ENCODE assay signal across 7 mouse cellular contexts in the genomic region with DNA sequence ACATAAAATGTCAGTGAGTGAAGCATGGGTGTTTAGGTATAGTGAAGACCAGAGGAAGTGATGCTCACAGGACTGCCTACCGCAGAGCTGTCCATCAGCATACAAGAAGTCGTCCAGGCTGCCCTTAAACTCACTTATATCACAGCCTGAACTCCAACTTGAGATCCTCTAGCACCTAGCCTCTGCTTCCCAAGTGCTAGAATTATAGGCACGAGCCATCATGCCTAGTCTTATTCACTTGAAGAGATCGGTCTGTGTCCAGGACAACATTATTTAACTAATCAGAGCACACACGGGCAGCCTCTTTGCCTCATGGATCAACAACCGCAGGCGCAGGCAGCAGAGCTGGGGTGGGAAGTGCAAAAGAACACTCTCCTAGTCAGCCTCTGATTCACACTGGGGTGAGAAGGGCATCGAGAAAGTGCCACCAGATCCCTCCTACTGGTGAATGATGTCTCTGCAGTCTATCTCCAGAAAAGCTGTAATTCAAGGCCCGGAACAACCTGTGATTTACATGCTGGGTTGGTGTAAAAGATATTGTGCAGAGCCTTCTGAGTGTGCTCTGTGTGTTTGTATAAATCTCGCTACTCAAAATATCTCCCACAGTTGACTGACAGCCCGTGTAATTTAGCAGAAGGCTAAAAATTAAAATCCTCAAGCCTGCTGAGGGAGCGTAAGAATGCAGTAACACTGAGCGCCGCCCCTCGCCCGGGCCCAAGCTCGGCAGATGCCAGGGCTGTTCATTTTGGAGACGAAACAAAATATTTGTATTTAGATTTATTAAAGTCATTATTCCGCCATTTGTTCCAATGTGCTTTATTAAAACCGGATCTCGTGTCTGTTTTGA.
DNase-seq lines count a peak whose midpoint lies in the region; ATAC-seq and TF ChIP-seq lines count a peak whose summit lies in the region.

No protein-coding gene starts in this region.

- 9% methylated on average over 21 of the region's 21 CpGs for WGBS in limb, embryonic 14.5 days
- 8% methylated on average over 21 of the region's 21 CpGs for WGBS in midbrain, embryonic 16.5 days

- DNase-seq in adipocyte (ENCODE audit: low spot score), result peak; percentile 82
- DNase-seq in heart, adult 8-10 months (ENCODE audit: low spot score), result peak; percentile 53
- peak; percentile 77 for DNase-seq in kidney, adult 9 months
- peak; percentile 66 for DNase-seq in limb, embryonic 14.5 days (ENCODE audit: low spot score)
- peak; percentile 66 to 67 for DNase-seq in spleen, postnatal 36 days (ENCODE audit: low spot score in 2 of 2)

- no peaks in the 10 kb centered on the region for H3K36me3 ChIP-seq in limb, embryonic 14.5 days (ENCODE audit: control insufficient read depth, insufficient read depth, low read length)
- H3K36me3 ChIP-seq in midbrain, embryonic 16.5 days (ENCODE audit: control insufficient read depth, insufficient read depth, low read length), result no peaks in the 10 kb centered on the region

- H3K27ac ChIP-seq in limb, embryonic 14.5 days (replicated peaks; ENCODE audit: low read depth, low read length), result no peak overlapping the region
- H3K27ac ChIP-seq in midbrain, embryonic 16.5 days (ENCODE audit: low read length), result peak overlapping the region; percentile 58; the same call in 1 of the 2 replicates

- peak overlapping the region; percentile 38 for H3K4me2 ChIP-seq in limb, embryonic 14.5 days (replicated peaks; ENCODE audit: low read depth, low read length, severe bottlenecking)
- H3K4me2 ChIP-seq in midbrain, embryonic 16.5 days (ENCODE audit: low read length), result peak overlapping the region; percentile 36

- TF ChIP-seq POLR2A in limb, embryonic 14.5 days (IDR thresholded peaks at IDR 0.05; ENCODE audit: borderline replicate concordance, extremely low read depth, insufficient read depth, insufficient read length), result no peak

- H3K9me3 ChIP-seq in limb, embryonic 14.5 days (ENCODE audit: control insufficient read depth, low read length), result no peaks in the 10 kb centered on the region
- H3K9me3 ChIP-seq in midbrain, embryonic 16.5 days (replicated peaks; ENCODE audit: control insufficient read depth, low read length, poor library complexity, severe bottlenecking), result no peaks in the 10 kb centered on the region

- H3K27me3 ChIP-seq in limb, embryonic 14.5 days (ENCODE audit: control insufficient read depth, insufficient read depth, low read length), result 0 out of 2 replicates have a peak, but pooled peaks cover 6% of the 10 kb centered on the region
- H3K27me3 ChIP-seq in midbrain, embryonic 16.5 days (ENCODE audit: control insufficient read depth, insufficient read depth, low read depth, low read length), result no peaks in the 10 kb centered on the region; the same call in none of the 2 replicates

- no peak overlapping the region for H3K9ac ChIP-seq in limb, embryonic 14.5 days (ENCODE audit: low read depth, low read length, severe bottlenecking)
- H3K9ac ChIP-seq in midbrain, embryonic 16.5 days (ENCODE audit: low read depth, low read length), result no peak overlapping the region; the same call in 1 of the 2 replicates

- peaks cover 18% of the 10 kb centered on the region; the same call in 1 of the 2 replicates for H3K4me1 ChIP-seq in limb, embryonic 14.5 days (ENCODE audit: control insufficient read depth, insufficient read depth, low read length)
- H3K4me1 ChIP-seq in midbrain, embryonic 16.5 days (ENCODE audit: control insufficient read depth, insufficient read depth, low read length), result peaks cover 21% of the 10 kb centered on the region

- peak; percentile 83 for ATAC-seq in common myeloid progenitor, adult 5-6 weeks (replicated peaks; ENCODE audit: low read depth, poor library complexity, severe bottlenecking)
- ATAC-seq in limb, embryonic 14.5 days (ENCODE audit: low FRiP score, low read depth), result peak; percentile 53; the same call in 1 of the 2 replicates
- peak; percentile 67; the same call in 1 of the 2 replicates for ATAC-seq in midbrain, embryonic 16.5 days

- H3K4me3 ChIP-seq in limb, embryonic 14.5 days (replicated peaks; ENCODE audit: low read length), result no peak overlapping the region
- no peak overlapping the region for H3K4me3 ChIP-seq in midbrain, embryonic 16.5 days (ENCODE audit: low read depth, low read length)
